Mouse (Mus musculus): ENCODE results near the gene Batf2.
"Not testable (repeated sequence)": the region's sequence is repeated elsewhere in the genome, so short reads cannot be mapped to it uniquely, and the experiment has no call there.

Gene Batf2

GRCm38 (mm10) chr19:6132171-6132827 is 8.5 kb upstream of the Batf2 start:
- DNase-seq: no peak

GRCm38 (mm10) chr19:6133197-6133596 is 7.6 kb upstream of the Batf2 start:
- not testable (repeated sequence) for DNase-seq

- no peak for DNase-seq
Observed at GRCm38 (mm10) chr19:6136397-6136796, 4.4 kb upstream of the Batf2 start.

- DNase-seq: no peak
Observed at GRCm38 (mm10) chr19:6139701-6140100, 1.1 kb upstream of the Batf2 start.

- DNase-seq: no peak
Observed at GRCm38 (mm10) chr19:6140374-6140677, 457 bp upstream of the Batf2 start.

- DNase-seq: peak; percentile 93
Observed at GRCm38 (mm10) chr19:6141394-6141749, 589 bp downstream of the Batf2 start, which contains the start of gene Arl2. Gene Arl2, minus strand, starts transcription at chr19:6141548.

GRCm38 (mm10) chr19:6144842-6145241 is 4.1 kb downstream of the Batf2 start:
- no peak for DNase-seq

GRCm38 (mm10) chr19:6155174-6155573 is 14.4 kb downstream of the Batf2 start:
- DNase-seq: no peak

- no peak for DNase-seq
Observed at GRCm38 (mm10) chr19:6156372-6156771, 15.6 kb downstream of the Batf2 start.

- no peak for DNase-seq
Observed at GRCm38 (mm10) chr19:6157220-6157619, 16.4 kb downstream of the Batf2 start.

GRCm38 (mm10) chr19:6163872-6164547 is 23.2 kb downstream of the Batf2 start:
- DNase-seq: no peak

- no peak for DNase-seq
Observed at GRCm38 (mm10) chr19:6166750-6167149, 26.0 kb downstream of the Batf2 start.

- no peak for DNase-seq
Observed at GRCm38 (mm10) chr19:6171215-6171614, 30.4 kb downstream of the Batf2 start.

GRCm38 (mm10) chr19:6174771-6175170 is 34.0 kb downstream of the Batf2 start:
- DNase-seq: peak; percentile 25

GRCm38 (mm10) chr19:6178775-6179174 is 38.0 kb downstream of the Batf2 start:
- no peak for DNase-seq

GRCm38 (mm10) chr19:6181629-6182028 is 40.8 kb downstream of the Batf2 start:
- peak; percentile 62 for DNase-seq

GRCm38 (mm10) chr19:6182534-6182933 is 41.8 kb downstream of the Batf2 start:
- no peak for DNase-seq

- DNase-seq: no peak
Observed at GRCm38 (mm10) chr19:6184131-6184530, 43.3 kb downstream of the Batf2 start, which contains the start of gene Majin. Gene Majin, plus strand, starts transcription at chr19:6184388.

GRCm38 (mm10) chr19:6204265-6204664 is 63.5 kb downstream of the Batf2 start:
- DNase-seq: no peak

GRCm38 (mm10) chr19:6206716-6207115 is 65.9 kb downstream of the Batf2 start:
- no peak for DNase-seq

- DNase-seq: no peak
Observed at GRCm38 (mm10) chr19:6216046-6216705, 75.4 kb downstream of the Batf2 start.

GRCm38 (mm10) chr19:6218606-6219005 is 77.8 kb downstream of the Batf2 start:
- DNase-seq: no peak

All from embryo, embryonic 11 days (tissue).